Mouse (Mus musculus) gastrocnemius, adult 18-20 months (tissue): ENCODE measurements around the gene Pop4. TPM values are rescaled to one million over a fixed set of nuclear protein-coding genes. Genes with fewer than 3 reads are reported as not detected.
"Not testable (repeated sequence)": the region's sequence is repeated elsewhere in the genome, so short reads cannot be mapped to it uniquely, and the experiment has no call there.

ENCODE experiments used
- DNase-seq: peaks from one replicate; pipeline ENCODE4 v3.0.0; 2021; ENCODE audit warnings: low spot score
- long read RNA-seq, 2 experiments: library from polyadenylated mRNA; stranded (forward); transcript quantifications; one replicate each; pipeline ENCODE4 v2.0.0; 2021
- total RNA-seq, 2 experiments: library from RNA; stranded (reverse); gene quantifications; 2 replicates each; pipeline ENCODE4 v1.2.3; 2021

The Pop4 gene
- 1 to 10 TPM; 6.1 to 7.5 TPM for total RNA-seq
- long read RNA-seq, experiment 1, transcript Pop4-201 (7 exons, 2,113 nt) = major isoform, 5 of 6 reads
- long read RNA-seq, experiment 1, partial matches to known transcripts = 1 of 6 reads
- long read RNA-seq, experiment 1, other reads (novel, unspliced or antisense) = 0 of 6 reads
- long read RNA-seq, experiment 2, transcript Pop4-201 (7 exons, 2,113 nt) = major isoform, 5 of 6 reads
- long read RNA-seq, experiment 2, partial matches to known transcripts = 0 of 6 reads
- long read RNA-seq, experiment 2, other reads (novel, unspliced or antisense) = 1 of 6 reads

- peak; percentile 91 for DNase-seq
Measured at GRCm38 (mm10) chr7:38270703-38271510, at the start of gene Pop4. Gene Pop4, minus strand, starts transcription at chr7:38271423.

- DNase-seq = no peak
Measured at GRCm38 (mm10) chr7:38320641-38321040, 49.4 kb upstream of the Pop4 start.

GRCm38 (mm10) chr7:38282192-38282591 is 11.0 kb upstream of the Pop4 start:
- DNase-seq = not testable (repeated sequence)

- DNase-seq = no peak
Measured at GRCm38 (mm10) chr7:38272551-38272950, 1.3 kb upstream of the Pop4 start.

GRCm38 (mm10) chr7:38271859-38272258 is 636 bp upstream of the Pop4 start:
- no peak for DNase-seq

GRCm38 (mm10) chr7:38271511-38271811 is 238 bp upstream of the Pop4 start:
- DNase-seq = no peak

- DNase-seq = peak; percentile 67
Measured at GRCm38 (mm10) chr7:38267006-38267680, 4.1 kb downstream of the Pop4 start.

- DNase-seq = no peak
Measured at GRCm38 (mm10) chr7:38262406-38262805, 8.8 kb downstream of the Pop4 start.

GRCm38 (mm10) chr7:38259631-38260030 is 11.6 kb downstream of the Pop4 start:
- no peak for DNase-seq

GRCm38 (mm10) chr7:38253441-38253840 is 17.8 kb downstream of the Pop4 start:
- DNase-seq = peak; percentile 40

GRCm38 (mm10) chr7:38251494-38252216 is 19.6 kb downstream of the Pop4 start:
- DNase-seq = peak; percentile 42

- no peak for DNase-seq
Measured at GRCm38 (mm10) chr7:38242417-38242816, 28.8 kb downstream of the Pop4 start.

GRCm38 (mm10) chr7:38237140-38237539 is 34.1 kb downstream of the Pop4 start:
- DNase-seq = no peak

GRCm38 (mm10) chr7:38236400-38237105 is 34.7 kb downstream of the Pop4 start:
- DNase-seq = no peak

GRCm38 (mm10) chr7:38230285-38230684 is 40.9 kb downstream of the Pop4 start:
- peak; percentile 76 for DNase-seq

- no peak for DNase-seq
Measured at GRCm38 (mm10) chr7:38228329-38228728, 42.9 kb downstream of the Pop4 start.

- DNase-seq = peak; percentile 97
Measured at GRCm38 (mm10) chr7:38227900-38228298, 43.3 kb downstream of the Pop4 start, which contains the start of gene Plekhf1. Gene Plekhf1, minus strand, starts transcription at chr7:38228016.

GRCm38 (mm10) chr7:38227181-38227899 is 43.9 kb downstream of the Pop4 start:
- peak; percentile 97 for DNase-seq

- DNase-seq = no peak
Measured at GRCm38 (mm10) chr7:38226226-38226625, 45.0 kb downstream of the Pop4 start.
